Mouse (Mus musculus): Measurements from ENCODE around the gene Hoxa7.
A peak's percentile ranks its signal among the peaks of the same experiment; 100 is the strongest.

GRCm38 (mm10) chr6:52204050-52204752, 17.5 kb downstream of the Hoxa7 start, which contains the start of gene Hoxa5:
- TF ChIP-seq POLR2A (IDR thresholded peaks at IDR 0.05; ENCODE audit: low read depth, low read length) (no peak), CTCF (IDR thresholded peaks at IDR 0.05; ENCODE audit: extremely low read depth, insufficient read length, insufficient replicate concordance, low read depth, low read length) (peak; percentile 79)

Measured in small intestine, adult 2 months (tissue).